Mouse (Mus musculus) lung, adult 18-20 months (tissue): ENCODE data around the gene Dhrs7.
"Not testable (repeated sequence)": the region's sequence is repeated elsewhere in the genome, so short reads cannot be mapped to it uniquely, and the experiment has no call there.

ENCODE experiments used
- DNase-seq, 2 experiments: peaks; one replicate each; pipeline ENCODE4 v3.0.0; 2022; ENCODE audit warnings: mixed read lengths in 2 of 2

The Dhrs7 gene

GRCm38 (mm10) chr12:72664735-72665337 is at the start of gene Dhrs7:
Dhrs7 (minus strand) TSS chr12:72664909.
- peak; percentile 92 to 95 for DNase-seq

DNA sequence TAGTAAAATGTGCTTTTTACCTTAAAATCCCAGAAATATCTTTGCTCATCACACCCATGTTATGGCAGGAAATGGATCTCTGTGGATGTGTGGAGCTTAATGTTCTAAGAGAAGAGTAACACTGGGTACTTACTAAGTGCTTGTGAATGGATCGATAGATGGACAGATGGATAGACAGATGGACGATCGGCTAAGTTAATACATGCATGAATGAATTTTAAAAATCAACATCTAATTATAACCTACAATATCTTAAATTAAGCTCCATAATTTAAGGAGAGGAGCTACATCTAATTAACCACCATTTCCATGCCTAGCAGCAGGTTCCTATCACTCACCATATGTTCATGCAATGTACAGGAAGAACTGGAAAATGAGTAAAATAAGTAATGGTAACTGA is 45.3 kb upstream of the Dhrs7 start:
- no peak for DNase-seq

DNA sequence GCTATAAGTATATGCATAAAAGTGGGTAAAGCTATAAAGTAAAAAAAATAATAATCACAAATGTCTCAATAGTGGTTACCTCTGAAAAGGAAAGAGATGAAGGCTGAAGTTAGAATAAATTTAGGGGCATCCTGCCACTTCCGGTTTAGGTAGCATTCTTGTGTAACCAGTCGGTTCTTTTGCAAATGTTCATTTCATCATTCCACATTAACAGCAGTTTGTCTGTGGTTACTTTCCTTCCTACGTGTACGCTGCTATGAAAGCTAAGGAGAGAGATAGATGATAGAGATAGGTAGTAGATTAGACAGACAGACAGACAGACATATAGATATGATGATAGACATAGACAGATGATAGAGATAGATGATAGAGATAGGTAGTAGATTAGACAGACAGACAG is 39.4 kb upstream of the Dhrs7 start:
- no peak for DNase-seq

- DNase-seq = no peak
These were observed 35.3 kb upstream of the Dhrs7 start for GRCm38 (mm10) chr12:72700013-72700412.

- DNase-seq = no peak
These were observed 30.3 kb upstream of the Dhrs7 start for GRCm38 (mm10) chr12:72694901-72695463.

GRCm38 (mm10) chr12:72694438-72694837 is 29.7 kb upstream of the Dhrs7 start:
- no peak for DNase-seq

DNA sequence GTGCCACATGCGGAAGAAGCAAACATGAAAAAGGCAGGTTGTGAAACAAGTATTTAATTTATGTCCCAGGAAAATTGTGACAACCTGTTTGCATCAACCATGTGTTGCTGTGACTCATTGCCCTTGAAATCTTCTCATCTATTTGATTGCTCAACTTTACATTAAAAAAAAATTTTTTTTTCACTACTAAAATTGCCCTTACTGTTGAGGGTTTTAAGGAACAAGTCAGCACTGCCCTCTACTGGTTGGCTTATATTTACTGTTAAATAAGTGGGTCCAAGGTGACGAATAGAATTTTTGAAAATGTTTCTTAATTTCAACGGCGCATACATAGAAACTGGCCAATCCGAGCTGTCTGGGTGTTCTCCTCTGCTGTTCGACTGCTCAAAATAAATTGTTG is 29.2 kb upstream of the Dhrs7 start:
- DNase-seq = peak in 1 of 2 experiments; percentile 33

- not testable (repeated sequence) for DNase-seq
These were observed 23.6 kb upstream of the Dhrs7 start for GRCm38 (mm10) chr12:72688281-72688680.

- not testable (repeated sequence) for DNase-seq
These were observed 23.0 kb upstream of the Dhrs7 start for GRCm38 (mm10) chr12:72687741-72688140.

DNA sequence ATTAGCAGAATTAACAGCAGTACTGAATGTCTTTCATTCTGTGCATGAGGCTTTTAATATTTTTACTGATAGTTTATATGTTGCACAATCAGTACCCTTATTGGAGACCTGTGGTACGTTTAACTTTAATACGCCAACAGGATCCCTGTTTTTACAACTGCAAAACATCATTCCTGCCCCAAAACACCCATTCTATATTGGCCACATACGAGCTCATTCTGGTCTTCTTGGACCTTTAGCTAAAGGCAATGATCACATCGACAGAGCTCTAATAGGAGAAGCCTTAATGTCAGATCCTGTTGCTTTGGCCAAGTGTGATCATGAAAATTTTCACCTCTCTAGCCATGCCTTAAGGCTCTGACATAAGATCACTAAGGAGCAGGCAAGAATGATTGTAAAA is 21.9 kb upstream of the Dhrs7 start:
- not testable (repeated sequence) for DNase-seq

DNA sequence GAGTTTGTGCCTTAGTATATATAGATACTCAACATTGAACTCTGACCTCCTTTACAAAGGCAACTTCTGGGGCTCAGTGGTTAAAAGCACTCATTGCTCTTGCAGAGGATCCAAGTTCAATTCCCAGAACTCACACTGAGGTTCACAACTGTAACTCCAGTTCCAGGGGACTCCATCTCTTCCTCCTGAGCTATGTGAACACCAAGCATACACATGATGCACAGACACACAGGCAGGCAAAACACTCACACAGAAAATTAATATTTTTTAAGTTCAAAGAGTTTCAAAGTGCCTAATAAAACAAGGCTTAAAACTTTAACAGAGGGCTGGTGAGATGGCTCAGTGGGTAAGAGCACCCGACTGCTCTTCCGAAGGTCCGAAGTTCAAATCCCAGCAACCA is 18.9 kb upstream of the Dhrs7 start:
- DNase-seq = no peak

DNA sequence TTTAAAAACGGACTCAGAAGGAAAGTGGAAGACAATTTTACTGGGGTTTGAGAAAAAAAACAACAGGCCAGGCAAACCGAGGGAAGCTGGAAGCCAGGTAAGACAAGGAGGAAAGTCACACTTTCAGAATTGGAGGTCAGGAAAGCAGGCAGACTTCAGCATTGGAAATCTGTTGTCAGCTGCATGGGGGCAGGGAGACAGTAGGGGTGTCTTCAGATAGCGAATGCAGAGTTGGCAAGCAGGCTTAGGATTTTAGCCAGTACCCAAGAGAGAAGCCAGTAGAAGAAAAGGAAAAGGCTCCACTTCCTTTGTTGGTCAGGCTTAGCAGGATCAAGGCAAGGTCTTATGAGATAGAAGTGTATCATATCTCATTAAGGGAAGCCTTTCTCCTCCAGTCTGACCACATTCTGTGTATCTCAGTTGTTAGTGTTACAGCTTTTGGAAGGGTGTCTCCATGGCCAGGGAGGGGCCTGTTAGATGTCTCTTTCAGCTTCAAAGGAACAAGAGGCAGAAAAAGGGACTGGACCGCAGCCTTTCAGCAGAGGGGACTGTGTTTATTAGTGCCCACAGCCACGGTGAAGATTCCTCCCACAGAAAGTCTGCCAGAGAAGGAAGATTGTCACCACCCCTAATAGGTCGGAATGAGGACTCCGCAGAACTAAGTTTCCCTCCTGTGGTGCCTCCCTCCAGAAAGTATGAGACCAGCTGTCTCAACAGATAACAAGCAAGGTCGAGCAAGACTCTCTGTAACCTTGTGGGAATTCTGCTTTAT is 18.0 kb upstream of the Dhrs7 start:
- no peak for DNase-seq

DNA sequence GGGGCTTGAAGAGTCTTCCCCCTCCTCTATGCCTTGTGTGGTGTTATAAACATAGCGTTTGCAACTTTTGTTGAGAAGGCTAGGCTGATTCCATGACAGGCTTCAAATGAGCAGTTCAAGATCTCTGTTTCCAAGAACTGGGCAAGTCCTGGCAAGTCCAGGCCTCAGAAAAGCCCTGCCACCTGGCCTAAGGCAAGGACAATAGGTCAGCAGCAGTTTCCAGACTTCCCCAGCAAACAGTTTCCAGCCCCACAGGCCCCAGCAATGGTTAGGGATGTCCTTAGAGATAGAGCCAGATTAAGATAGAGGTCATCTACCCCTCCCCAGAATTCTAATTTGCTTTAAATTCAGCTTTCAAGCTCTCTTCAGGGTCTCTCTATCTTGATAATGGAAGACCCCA is 17.2 kb upstream of the Dhrs7 start:
- no peak for DNase-seq

DNA sequence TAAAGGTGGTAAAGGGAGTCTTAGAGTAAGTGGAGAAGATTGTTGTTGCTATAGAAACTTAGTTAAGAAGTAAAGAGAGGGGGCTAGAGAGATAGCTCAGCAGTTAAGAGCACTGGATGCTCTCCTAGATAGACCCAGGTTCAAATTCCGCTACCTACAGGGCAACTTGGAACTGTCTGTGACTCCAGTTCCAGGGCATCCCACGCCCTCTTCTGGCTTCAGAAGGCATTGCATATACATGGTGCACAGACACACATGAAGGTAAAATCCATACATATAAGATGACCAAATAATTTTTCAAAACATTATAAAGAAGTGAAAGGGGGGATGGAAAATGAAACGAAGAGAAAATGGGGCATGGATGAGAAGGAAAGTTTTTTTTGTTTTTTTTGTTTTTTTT is 14.9 kb upstream of the Dhrs7 start:
- DNase-seq = no peak

GRCm38 (mm10) chr12:72674820-72675219 is 10.1 kb upstream of the Dhrs7 start:
- DNase-seq = peak in 1 of 2 experiments; percentile 30

GRCm38 (mm10) chr12:72674079-72674797 is 9.5 kb upstream of the Dhrs7 start:
- DNase-seq = peak; percentile 71 to 83

GRCm38 (mm10) chr12:72671516-72672135 is 6.9 kb upstream of the Dhrs7 start:
- no peak for DNase-seq

- no peak for DNase-seq
These were observed 6.2 kb upstream of the Dhrs7 start for GRCm38 (mm10) chr12:72670921-72671320.

- DNase-seq = peak in 1 of 2 experiments; percentile 32
These were observed 3.3 kb upstream of the Dhrs7 start for GRCm38 (mm10) chr12:72667868-72668469.

GRCm38 (mm10) chr12:72666015-72666414 is 1.3 kb upstream of the Dhrs7 start:
- DNase-seq = no peak

DNA sequence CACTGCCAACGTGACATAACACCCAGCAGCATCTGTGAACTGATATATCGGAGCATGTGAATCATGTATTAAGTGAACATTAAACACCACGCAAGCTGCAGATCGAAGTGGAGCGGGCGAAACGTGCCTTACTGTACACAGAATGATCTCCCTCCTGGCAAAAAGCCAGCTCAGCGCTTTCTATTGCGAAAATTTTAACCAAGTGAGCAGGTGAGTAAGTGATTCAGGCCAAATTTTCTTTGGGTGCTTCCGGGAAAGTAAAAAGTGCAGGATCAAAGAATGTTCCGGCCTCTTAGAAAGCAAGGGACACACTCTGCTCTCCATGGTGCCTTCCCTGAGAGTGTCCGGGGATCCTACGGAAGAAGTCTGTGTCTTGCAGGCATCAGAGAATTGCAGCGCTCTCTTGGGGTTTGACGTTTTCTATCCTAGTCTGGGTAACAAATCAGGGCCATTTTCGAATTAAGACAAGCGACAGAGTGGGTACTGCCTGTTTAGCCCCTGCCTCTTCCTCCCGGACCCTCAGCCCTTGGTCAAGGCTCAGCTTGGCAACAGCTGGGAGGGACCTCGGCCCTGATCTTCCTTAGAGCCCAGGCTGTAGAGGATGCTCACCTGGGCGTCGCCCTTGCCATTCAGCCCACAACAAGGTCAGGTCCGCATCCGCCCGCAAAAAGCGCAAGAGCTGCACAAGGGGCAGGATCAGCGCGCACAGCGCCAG is 532 bp downstream of the Dhrs7 start:
- peak; percentile 61 to 71 for DNase-seq

- no peak for DNase-seq
These were observed 8.9 kb downstream of the Dhrs7 start for GRCm38 (mm10) chr12:72655775-72656174.
